Mouse (Mus musculus): ENCODE results near the gene Fam102b. TPM values are rescaled to one million over a fixed set of nuclear protein-coding genes. Genes with fewer than 3 reads are reported as not detected.

Fam102b gene
- polyA plus RNA-seq, 1 experiment: 8.2 TPM

DNA sequence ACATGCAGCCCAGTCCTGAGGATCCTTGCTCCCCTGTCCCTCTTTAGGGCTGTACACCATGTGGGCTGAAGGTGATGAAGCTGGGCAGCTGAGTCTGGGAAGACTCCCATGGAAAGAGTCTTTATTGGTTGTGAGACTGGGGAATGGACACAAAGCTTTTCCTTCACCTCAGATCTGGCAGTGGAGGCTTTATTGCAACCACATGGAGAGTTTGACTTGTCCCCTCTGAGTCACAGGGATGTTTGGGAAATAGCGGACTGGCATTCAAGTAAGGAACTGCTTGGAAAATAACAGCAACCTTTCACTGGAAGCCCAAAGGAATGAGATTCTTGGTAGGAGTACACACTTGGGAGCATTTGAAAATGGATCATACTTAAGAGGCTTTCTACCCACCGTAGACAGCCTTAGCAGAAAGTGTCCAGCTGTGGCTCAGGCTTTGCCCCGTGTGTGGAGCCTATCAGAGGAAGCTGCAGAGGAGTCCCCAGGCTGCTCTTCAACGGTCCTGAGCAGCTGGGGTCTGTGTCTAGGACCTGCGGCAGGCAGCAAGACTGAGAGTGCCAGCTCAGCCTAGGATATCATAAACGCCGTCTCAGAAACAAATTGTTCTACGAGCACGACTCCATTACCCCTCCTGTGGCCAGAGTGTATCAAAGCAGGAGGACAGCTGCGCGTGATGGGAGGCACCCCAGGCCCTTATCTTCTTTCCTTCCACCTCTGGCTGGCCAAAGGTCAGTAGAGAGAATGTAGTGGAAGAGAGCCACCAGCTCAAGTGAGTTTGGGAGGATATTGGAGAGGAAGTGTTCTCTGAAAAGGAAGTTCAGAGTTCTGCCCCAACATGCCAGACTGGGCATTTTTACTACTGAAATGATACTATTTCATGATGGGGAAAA is 23.9 kb upstream of the Fam102b start:
- Histone ChIP-seq H3K27me3 (ENCODE audit: control insufficient read depth, insufficient read depth, insufficient read length) (no peaks in the 10 kb centered on the region), H3K79me2 (ENCODE audit: control insufficient read depth, insufficient read depth) (no peaks in the 10 kb centered on the region), H3ac (ENCODE audit: control insufficient read depth, insufficient read length, low read depth) (no peak overlapping the region), H3K36me3 (ENCODE audit: control insufficient read depth, insufficient read depth) (no peaks in the 10 kb centered on the region), H3K4me3 (ENCODE audit: insufficient read depth, poor library complexity, severe bottlenecking) (no peak overlapping the region), H3K79me3 (ENCODE audit: low read depth) (no peaks in the 10 kb centered on the region)
- TF ChIP-seq MYOG (IDR thresholded peaks at IDR 0.05; ENCODE audit: control insufficient read depth, extremely low read depth, insufficient read length): no peak
- no peak for TF ChIP-seq MYOD1 (IDR thresholded peaks at IDR 0.05; ENCODE audit: control insufficient read depth, insufficient read length, low read depth)
- TF ChIP-seq FOSL1 (IDR thresholded peaks at IDR 0.05; ENCODE audit: insufficient read depth, low read length, poor library complexity, severe bottlenecking): no peak
- no peak for TF ChIP-seq CEBPB (IDR thresholded peaks at IDR 0.05; ENCODE audit: low read depth)
- TF ChIP-seq USF1 (IDR thresholded peaks at IDR 0.05; ENCODE audit: low read depth): no peak
- no peak for TF ChIP-seq CTCF (IDR thresholded peaks at IDR 0.05; ENCODE audit: control insufficient read depth, insufficient read depth, insufficient read length)
- no peak for TF ChIP-seq MAX (IDR thresholded peaks at IDR 0.05)

DNA sequence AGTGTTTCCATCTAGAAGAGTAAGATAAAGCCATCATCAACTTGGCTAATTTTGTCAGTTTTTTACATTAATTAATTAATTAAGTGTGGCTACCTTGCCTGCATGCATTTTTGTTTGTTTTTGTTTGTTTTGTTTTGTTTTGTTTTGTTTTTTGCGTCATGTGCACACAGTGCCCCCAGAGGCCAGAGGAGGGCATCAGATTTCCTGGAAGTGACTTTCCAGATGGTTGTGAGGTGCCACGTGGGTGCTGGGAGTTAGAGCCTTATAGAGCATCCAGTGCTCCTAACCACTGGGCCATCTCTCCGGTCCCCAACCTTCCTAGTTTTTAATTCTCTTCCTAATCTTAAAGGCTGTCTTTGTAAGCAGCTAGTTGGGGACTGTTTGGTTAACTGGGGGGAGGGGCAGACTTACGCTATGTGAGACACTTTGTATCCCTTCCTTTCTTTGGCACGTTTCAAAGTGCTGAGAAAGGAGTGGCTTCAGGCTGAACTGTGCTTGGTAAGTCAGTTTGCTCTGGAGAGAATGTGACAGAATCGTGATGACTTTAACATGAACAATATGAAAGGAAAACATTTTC is 20.4 kb upstream of the Fam102b start:
- no peaks in the 10 kb centered on the region for H3K79me3 ChIP-seq (ENCODE audit: low read depth)
- H3K79me2 ChIP-seq (ENCODE audit: control insufficient read depth, insufficient read depth): no peaks in the 10 kb centered on the region
- H3K4me3 ChIP-seq (ENCODE audit: insufficient read depth, poor library complexity, severe bottlenecking): no peak overlapping the region
- TF ChIP-seq CTCF (IDR thresholded peaks at IDR 0.05; ENCODE audit: control insufficient read depth, insufficient read depth, insufficient read length) (no peak), MYOG (IDR thresholded peaks at IDR 0.05; ENCODE audit: control insufficient read depth, extremely low read depth, insufficient read length) (no peak), CEBPB (IDR thresholded peaks at IDR 0.05; ENCODE audit: low read depth) (no peak), FOSL1 (IDR thresholded peaks at IDR 0.05; ENCODE audit: insufficient read depth, low read length, poor library complexity, severe bottlenecking) (no peak), MAX (IDR thresholded peaks at IDR 0.05) (no peak), USF1 (IDR thresholded peaks at IDR 0.05; ENCODE audit: low read depth) (no peak), MYOD1 (IDR thresholded peaks at IDR 0.05; ENCODE audit: control insufficient read depth, insufficient read length, low read depth) (no peak)
- no peaks in the 10 kb centered on the region for H3K36me3 ChIP-seq (ENCODE audit: control insufficient read depth, insufficient read depth)
- no peak overlapping the region for H3ac ChIP-seq (ENCODE audit: control insufficient read depth, insufficient read length, low read depth)
- no peaks in the 10 kb centered on the region for H3K27me3 ChIP-seq (ENCODE audit: control insufficient read depth, insufficient read depth, insufficient read length)

DNA sequence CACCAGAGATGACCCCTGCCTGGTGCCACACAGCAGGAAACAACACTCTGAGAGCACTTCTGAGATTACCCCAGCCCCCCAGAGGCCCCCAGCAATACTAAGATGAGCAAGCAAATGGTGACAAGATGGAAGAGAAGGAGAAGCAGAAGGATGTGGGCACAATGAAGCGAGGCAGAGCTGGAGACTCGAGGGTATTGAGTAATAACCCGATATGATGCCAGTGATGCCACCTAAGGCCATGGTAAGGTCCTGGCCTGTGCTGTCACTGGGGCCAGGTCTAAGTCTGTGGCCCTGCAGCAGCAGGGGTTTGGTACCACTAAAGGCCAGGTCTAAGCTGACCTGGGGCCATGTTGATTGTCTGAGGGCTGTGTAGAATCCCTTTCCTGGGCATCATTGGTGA is 19.0 kb upstream of the Fam102b start:
- no peaks in the 10 kb centered on the region for H3K27me3 ChIP-seq (ENCODE audit: control insufficient read depth, insufficient read depth, insufficient read length)
- no peak overlapping the region for H3ac ChIP-seq (ENCODE audit: control insufficient read depth, insufficient read length, low read depth)

DNA sequence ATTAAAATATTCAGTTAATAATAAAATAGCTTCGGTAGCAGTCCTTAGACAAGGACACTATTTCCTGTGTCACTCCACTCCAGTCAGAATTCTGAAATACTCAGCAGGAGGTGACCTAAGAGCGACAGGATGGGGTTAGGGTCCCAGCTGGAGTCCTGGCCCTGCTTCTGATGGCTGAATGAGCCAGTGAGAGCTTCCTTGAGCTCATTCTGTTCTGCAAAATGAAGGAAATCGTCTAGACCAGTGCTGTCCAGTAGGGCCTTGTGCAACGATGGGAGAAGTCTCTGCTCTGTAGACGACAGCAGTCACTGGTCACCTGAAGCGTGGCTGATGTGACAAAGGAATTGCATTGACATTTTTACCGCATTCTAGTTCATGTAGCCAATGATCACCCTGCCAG is 16.0 kb upstream of the Fam102b start:
- Histone ChIP-seq H3K79me3 (ENCODE audit: low read depth) (no peaks in the 10 kb centered on the region), H3K27me3 (ENCODE audit: control insufficient read depth, insufficient read depth, insufficient read length) (no peaks in the 10 kb centered on the region), H3K4me3 (ENCODE audit: insufficient read depth, poor library complexity, severe bottlenecking) (no peak overlapping the region), H3K36me3 (ENCODE audit: control insufficient read depth, insufficient read depth) (no peaks in the 10 kb centered on the region), H3K79me2 (ENCODE audit: control insufficient read depth, insufficient read depth) (no peaks in the 10 kb centered on the region), H3ac (ENCODE audit: control insufficient read depth, insufficient read length, low read depth) (no peak overlapping the region)
- no peak for TF ChIP-seq FOSL1 (IDR thresholded peaks at IDR 0.05; ENCODE audit: insufficient read depth, low read length, poor library complexity, severe bottlenecking)
- TF ChIP-seq USF1 (IDR thresholded peaks at IDR 0.05; ENCODE audit: low read depth): no peak
- TF ChIP-seq MAX (IDR thresholded peaks at IDR 0.05): no peak
- TF ChIP-seq CEBPB (IDR thresholded peaks at IDR 0.05; ENCODE audit: low read depth): no peak
- TF ChIP-seq CTCF (IDR thresholded peaks at IDR 0.05; ENCODE audit: control insufficient read depth, insufficient read depth, insufficient read length): no peak
- no peak for TF ChIP-seq MYOG (IDR thresholded peaks at IDR 0.05; ENCODE audit: control insufficient read depth, extremely low read depth, insufficient read length)
- no peak for TF ChIP-seq MYOD1 (IDR thresholded peaks at IDR 0.05; ENCODE audit: control insufficient read depth, insufficient read length, low read depth)

More for the DNA sequence above, 19.0 kb upstream of the Fam102b start:
- no peaks in the 10 kb centered on the region for H3K79me3 ChIP-seq (ENCODE audit: low read depth)
- no peaks in the 10 kb centered on the region for H3K79me2 ChIP-seq (ENCODE audit: control insufficient read depth, insufficient read depth)
- H3K4me3 ChIP-seq (ENCODE audit: insufficient read depth, poor library complexity, severe bottlenecking): no peak overlapping the region
- no peaks in the 10 kb centered on the region for H3K36me3 ChIP-seq (ENCODE audit: control insufficient read depth, insufficient read depth)
- no peak for TF ChIP-seq MYOD1 (IDR thresholded peaks at IDR 0.05; ENCODE audit: control insufficient read depth, insufficient read length, low read depth)
- no peak for TF ChIP-seq USF1 (IDR thresholded peaks at IDR 0.05; ENCODE audit: low read depth)
- TF ChIP-seq MAX (IDR thresholded peaks at IDR 0.05): no peak
- TF ChIP-seq CEBPB (IDR thresholded peaks at IDR 0.05; ENCODE audit: low read depth): no peak
- TF ChIP-seq CTCF (IDR thresholded peaks at IDR 0.05; ENCODE audit: control insufficient read depth, insufficient read depth, insufficient read length): no peak
- TF ChIP-seq FOSL1 (IDR thresholded peaks at IDR 0.05; ENCODE audit: insufficient read depth, low read length, poor library complexity, severe bottlenecking): no peak
- TF ChIP-seq MYOG (IDR thresholded peaks at IDR 0.05; ENCODE audit: control insufficient read depth, extremely low read depth, insufficient read length): no peak

DNA sequence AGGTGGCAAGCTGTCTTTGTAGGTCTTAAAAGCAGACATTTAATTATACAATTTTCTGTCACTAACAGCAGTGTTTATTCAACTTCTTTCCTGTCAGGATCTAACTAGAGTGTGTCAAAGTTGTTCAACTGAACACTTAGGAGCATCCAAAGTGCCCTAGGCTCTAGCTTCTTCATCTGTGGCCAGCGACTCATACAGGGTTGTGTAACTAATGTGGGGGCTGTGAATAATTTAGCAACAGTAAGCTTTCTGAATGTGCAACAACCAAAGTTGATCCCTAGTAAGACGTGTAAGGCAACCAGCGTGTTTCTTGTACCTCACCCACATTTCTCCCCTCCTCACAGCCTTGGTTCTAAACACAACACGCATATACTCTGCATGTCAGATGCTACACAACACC is 13.5 kb upstream of the Fam102b start:
- TF ChIP-seq MYOD1 (IDR thresholded peaks at IDR 0.05; ENCODE audit: control insufficient read depth, insufficient read length, low read depth): no peak
- TF ChIP-seq CEBPB (IDR thresholded peaks at IDR 0.05; ENCODE audit: low read depth): peak; percentile 51
- Histone ChIP-seq H3K79me2 (ENCODE audit: control insufficient read depth, insufficient read depth) (no peaks in the 10 kb centered on the region), H3ac (ENCODE audit: control insufficient read depth, insufficient read length, low read depth) (no peak overlapping the region), H3K4me3 (ENCODE audit: insufficient read depth, poor library complexity, severe bottlenecking) (no peak overlapping the region), H3K36me3 (ENCODE audit: control insufficient read depth, insufficient read depth) (no peaks in the 10 kb centered on the region), H3K27me3 (ENCODE audit: control insufficient read depth, insufficient read depth, insufficient read length) (no peaks in the 10 kb centered on the region), H3K79me3 (ENCODE audit: low read depth) (no peaks in the 10 kb centered on the region)
